Mouse (Mus musculus) skeletal muscle tissue, adult 2 months (tissue): ENCODE measurements around the gene CN725425.

Source experiments
- DNase-seq: peaks from one replicate; pipeline ENCODE4 v3.0.0-alpha.2; 2012; ENCODE audit warnings: low read depth, low spot score

CN725425 gene

GRCm38 (mm10) chr15:91199256-91199905 lies at the start of gene CN725425:
TSS of gene CN725425 (plus strand) at chr15:91199494.
- DNase-seq = no peak

GRCm38 (mm10) chr15:91152592-91152991 lies 46.7 kb upstream of the CN725425 start:
- DNase-seq = no peak

GRCm38 (mm10) chr15:91153311-91153710 lies 46.0 kb upstream of the CN725425 start:
- peak; percentile 84 for DNase-seq

- DNase-seq = no peak
Measured at GRCm38 (mm10) chr15:91161153-91161552, 38.1 kb upstream of the CN725425 start.

- no peak for DNase-seq
Measured at GRCm38 (mm10) chr15:91163454-91163853, 35.8 kb upstream of the CN725425 start.

- no peak for DNase-seq
Measured at GRCm38 (mm10) chr15:91165021-91165420, 34.3 kb upstream of the CN725425 start.

- DNase-seq = no peak
Measured at GRCm38 (mm10) chr15:91167850-91168562, 31.3 kb upstream of the CN725425 start.

- DNase-seq = no peak
Measured at GRCm38 (mm10) chr15:91170602-91171328, 28.5 kb upstream of the CN725425 start.

GRCm38 (mm10) chr15:91171332-91171731 lies 28.0 kb upstream of the CN725425 start:
- DNase-seq = no peak

GRCm38 (mm10) chr15:91172193-91172592 lies 27.1 kb upstream of the CN725425 start:
- peak; percentile 69 for DNase-seq

GRCm38 (mm10) chr15:91178656-91179314 lies 20.5 kb upstream of the CN725425 start:
- no peak for DNase-seq

GRCm38 (mm10) chr15:91179911-91180622 lies 19.2 kb upstream of the CN725425 start:
- DNase-seq = no peak

- DNase-seq = no peak
Measured at GRCm38 (mm10) chr15:91186358-91186757, 12.9 kb upstream of the CN725425 start.

GRCm38 (mm10) chr15:91190026-91190425 lies 9.3 kb upstream of the CN725425 start:
- no peak for DNase-seq

GRCm38 (mm10) chr15:91190519-91191207 lies 8.6 kb upstream of the CN725425 start:
- no peak for DNase-seq

- peak; percentile 76 for DNase-seq
Measured at GRCm38 (mm10) chr15:91191412-91192222, 7.7 kb upstream of the CN725425 start, which contains the start of gene Abcd2. TSS of gene Abcd2 (minus strand) at chr15:91191799.

GRCm38 (mm10) chr15:91192223-91192598 lies 7.1 kb upstream of the CN725425 start:
- no peak for DNase-seq

GRCm38 (mm10) chr15:91200833-91201232 lies 1.5 kb downstream of the CN725425 start:
- DNase-seq = no peak

GRCm38 (mm10) chr15:91202486-91202885 lies 3.2 kb downstream of the CN725425 start:
- no peak for DNase-seq

GRCm38 (mm10) chr15:91203521-91203920 lies 4.2 kb downstream of the CN725425 start:
- DNase-seq = no peak
